Mouse (Mus musculus): Measurements from ENCODE around the gene Dnah7a. TPM values are rescaled to one million over a fixed set of nuclear protein-coding genes. Genes with fewer than 3 reads are reported as not detected.
A peak's percentile ranks its signal among the peaks of the same experiment; 100 is the strongest.
"Not testable (repeated sequence)": the region's sequence is repeated elsewhere in the genome, so short reads cannot be mapped to it uniquely, and the experiment has no call there.

Gene Dnah7a
- total RNA-seq, 2 experiments from 2014 or later = 3.9 to 4.8 TPM

DNA sequence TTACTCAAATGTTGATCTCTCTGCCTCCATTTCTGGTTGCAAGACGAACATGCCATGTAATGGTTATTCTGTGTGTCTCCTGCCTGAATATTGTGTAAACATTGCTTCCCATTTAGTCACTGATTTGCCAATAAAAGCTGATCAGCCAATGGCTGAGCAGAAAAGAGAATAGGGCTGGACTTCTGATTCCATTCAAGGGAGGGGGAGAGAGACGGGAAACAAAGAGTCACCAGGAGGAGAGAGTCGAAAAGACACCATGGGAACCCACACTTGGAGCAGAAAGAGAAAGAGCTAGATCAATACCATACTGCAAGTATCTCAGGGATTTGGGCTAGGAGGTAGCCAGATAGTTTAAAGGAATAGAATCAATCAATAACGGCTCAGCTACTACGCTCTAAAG lies 3.0 kb upstream of the Dnah7a start:
- not testable (repeated sequence) for DNase-seq (ENCODE audit: low spot score in 2 of 2)

- DNase-seq (ENCODE audit: low spot score in 2 of 2) = no peak
Observed at GRCm38 (mm10) chr1:53704164-53704563, 2.4 kb downstream of the Dnah7a start.

- DNase-seq (ENCODE audit: low spot score in 2 of 2) = not testable (repeated sequence)
Observed at GRCm38 (mm10) chr1:53664268-53664667, 42.3 kb downstream of the Dnah7a start.

- no peak for DNase-seq (ENCODE audit: low spot score in 2 of 2)
Observed at GRCm38 (mm10) chr1:53639865-53640794, 66.5 kb downstream of the Dnah7a start.

DNA sequence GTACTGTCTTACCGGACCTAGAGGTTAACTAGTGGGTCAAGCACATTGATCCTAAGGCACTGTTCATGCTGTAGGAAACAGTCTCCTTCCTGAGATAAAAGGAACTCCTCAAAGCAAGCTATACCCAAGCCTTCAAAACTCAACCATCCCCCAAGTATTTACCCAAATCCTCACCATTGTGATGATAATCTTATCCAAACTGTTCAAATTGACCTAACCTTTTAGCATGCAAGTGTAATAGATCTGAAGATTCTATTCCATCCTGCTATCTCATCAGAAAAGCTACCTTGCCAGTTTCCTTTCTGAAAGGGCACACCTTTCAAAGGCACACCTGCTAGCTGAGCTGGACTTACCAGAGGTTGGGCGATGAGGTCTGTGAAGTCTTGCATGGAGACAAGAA lies 70.9 kb downstream of the Dnah7a start:
- not testable (repeated sequence) for DNase-seq (ENCODE audit: low spot score in 2 of 2)

- DNase-seq (ENCODE audit: low spot score in 2 of 2) = not testable (repeated sequence)
Observed at GRCm38 (mm10) chr1:53632040-53632439, 74.5 kb downstream of the Dnah7a start.

DNA sequence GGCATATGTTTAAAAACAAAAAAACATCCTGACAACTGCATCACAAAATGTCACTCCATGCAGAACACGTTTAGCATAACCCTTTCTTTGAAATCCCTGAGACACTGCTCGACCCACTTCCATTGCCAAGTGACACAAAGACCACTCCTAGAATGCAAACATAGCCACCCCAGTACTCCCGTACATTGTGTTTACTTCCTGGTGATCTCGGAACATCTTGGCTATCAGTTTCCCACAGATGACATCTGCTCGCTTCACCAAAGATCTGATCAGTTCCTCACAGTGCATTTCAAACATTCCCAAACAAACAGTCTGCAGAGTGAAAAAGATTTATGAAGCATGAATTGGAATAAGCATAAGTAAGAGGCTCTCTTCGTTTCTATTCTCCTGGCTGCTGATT lies 76.6 kb downstream of the Dnah7a start:
- no peak for DNase-seq (ENCODE audit: low spot score in 2 of 2)

- no peak for DNase-seq (ENCODE audit: low spot score in 2 of 2)
Observed at GRCm38 (mm10) chr1:53613486-53613885, 93.1 kb downstream of the Dnah7a start.

- DNase-seq (ENCODE audit: low spot score in 2 of 2) = not testable (repeated sequence)
Observed at GRCm38 (mm10) chr1:53581326-53581725, 125.3 kb downstream of the Dnah7a start.

GRCm38 (mm10) chr1:53557918-53558317 lies 148.7 kb downstream of the Dnah7a start:
- DNase-seq (ENCODE audit: low spot score in 2 of 2) = not testable (repeated sequence)

GRCm38 (mm10) chr1:53547018-53547417 lies 159.6 kb downstream of the Dnah7a start:
- peak in 1 of 2 experiments; percentile 0 for DNase-seq (ENCODE audit: low spot score in 2 of 2)

DNA sequence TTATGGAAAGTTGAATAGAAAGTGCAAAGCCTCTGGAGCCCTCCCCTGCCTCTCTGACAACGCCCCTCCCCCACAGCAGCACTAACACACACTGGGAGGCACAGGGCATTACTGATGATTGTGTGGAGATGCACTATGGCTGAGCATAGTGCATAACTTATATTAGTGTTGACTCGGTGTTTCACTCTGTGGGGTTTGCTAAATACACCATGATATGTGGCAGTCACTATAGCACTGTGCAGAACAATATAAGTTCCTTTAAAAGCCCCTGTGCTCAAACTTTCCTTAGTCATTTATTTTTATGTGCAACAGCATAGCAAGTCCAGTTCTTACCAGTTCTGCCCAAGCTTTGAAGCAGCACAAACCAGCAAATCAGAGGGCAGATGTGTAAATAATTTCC lies 168.2 kb downstream of the Dnah7a start:
- not testable (repeated sequence) for DNase-seq (ENCODE audit: low spot score in 2 of 2)

GRCm38 (mm10) chr1:53534826-53535225 lies 171.8 kb downstream of the Dnah7a start:
- DNase-seq (ENCODE audit: low spot score in 2 of 2) = not testable (repeated sequence)

DNA sequence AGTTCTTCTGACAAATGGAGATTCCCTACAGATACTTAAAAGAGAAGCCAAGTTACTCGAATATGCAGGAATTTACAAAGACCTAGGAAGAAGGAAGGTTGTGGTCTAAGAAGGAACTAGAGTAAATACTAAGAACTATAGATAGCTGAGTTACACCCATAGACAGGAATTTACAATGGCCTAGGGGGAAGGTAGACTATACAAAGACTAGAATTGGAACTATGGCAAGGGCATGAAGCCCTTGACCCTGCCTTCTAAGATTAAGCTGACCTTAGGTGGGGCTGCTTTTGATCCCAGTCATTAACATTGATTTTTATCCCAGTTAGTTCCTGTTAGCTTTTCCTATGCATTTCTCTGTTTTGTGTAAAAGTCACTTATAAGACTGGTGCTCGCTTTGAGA lies 180.6 kb downstream of the Dnah7a start:
- not testable (repeated sequence) for DNase-seq (ENCODE audit: low spot score in 2 of 2)

- no peak for DNase-seq (ENCODE audit: low spot score in 2 of 2)
Observed at GRCm38 (mm10) chr1:53473699-53474098, 232.9 kb downstream of the Dnah7a start.

DNA sequence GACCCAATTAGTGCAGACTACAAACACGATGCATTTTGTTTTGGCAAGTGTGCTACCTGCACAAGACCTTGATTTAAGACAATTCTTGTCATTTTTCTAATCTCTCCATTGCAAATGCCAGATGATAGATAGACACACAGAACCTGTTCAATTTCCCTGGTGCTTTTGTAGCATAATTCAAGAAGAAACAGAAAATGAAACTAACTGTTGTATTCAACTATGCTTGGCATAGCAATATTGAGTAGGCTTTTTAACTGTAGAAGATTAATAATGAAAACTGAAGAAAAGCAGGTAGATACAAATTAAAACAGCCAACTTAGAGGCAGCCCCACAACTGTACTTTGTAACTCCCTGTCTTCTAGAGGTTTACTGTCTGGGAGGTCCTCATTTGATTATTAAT lies 234.5 kb downstream of the Dnah7a start:
- not testable (repeated sequence) for DNase-seq (ENCODE audit: low spot score in 2 of 2)

DNA sequence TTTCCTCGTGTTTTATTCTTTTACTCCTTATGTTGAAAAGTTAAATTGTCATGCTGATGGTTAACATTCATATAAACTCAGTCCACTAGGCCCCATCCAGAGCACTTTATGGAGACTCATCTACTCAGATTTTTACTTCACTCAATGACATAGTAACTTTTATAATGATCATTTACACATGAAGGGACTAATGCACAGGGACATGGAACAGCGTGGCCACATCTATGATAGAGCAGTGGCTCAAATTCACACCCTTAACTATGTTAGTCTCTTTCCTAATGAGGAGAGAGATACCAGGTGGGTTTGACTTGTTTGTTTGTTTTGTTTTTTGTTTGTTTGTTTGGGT lies 239.3 kb downstream of the Dnah7a start:
- no peak for DNase-seq (ENCODE audit: low spot score in 2 of 2)

GRCm38 (mm10) chr1:53466524-53467324 lies 239.9 kb downstream of the Dnah7a start:
- not testable (repeated sequence) for DNase-seq (ENCODE audit: low spot score in 2 of 2)

DNA sequence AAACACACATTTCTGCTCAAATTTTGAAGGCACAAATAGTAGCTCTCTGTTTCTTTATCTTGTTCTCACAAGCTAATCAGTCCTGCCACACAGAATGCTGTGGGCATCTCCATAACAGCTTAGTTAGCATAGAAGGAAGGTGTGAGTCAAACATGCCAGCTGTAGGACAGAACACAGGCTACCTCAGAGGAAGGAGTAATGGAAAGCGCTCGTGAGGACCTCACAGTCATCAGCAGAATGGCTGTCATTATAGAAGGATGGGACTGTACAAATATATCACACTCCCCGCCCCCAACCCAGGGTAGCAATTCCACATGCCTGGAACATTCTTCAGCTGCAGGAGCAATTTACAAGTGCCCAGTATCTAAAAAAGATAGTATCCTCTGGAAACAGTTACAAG lies 267.4 kb downstream of the Dnah7a start:
- DNase-seq (ENCODE audit: low spot score in 2 of 2) = not testable (repeated sequence)

DNA sequence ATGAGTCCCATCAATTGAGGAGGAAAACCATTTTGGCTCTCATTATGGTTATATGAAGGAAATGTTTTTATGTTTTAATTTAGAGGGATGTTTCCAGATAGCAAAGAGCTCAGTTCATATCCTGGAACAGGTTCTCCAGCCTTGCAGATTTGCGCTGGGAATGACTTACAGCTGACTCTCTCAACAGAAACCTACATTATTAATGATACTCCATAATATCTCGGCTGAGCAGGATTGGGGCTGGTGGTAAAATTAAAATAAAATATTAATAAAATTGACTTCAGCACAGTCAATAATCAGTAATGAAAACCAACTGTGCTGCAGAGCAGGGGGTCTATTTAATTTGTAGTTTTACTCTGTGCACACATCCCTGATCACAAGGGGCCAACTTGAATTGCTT lies 274.2 kb downstream of the Dnah7a start:
- DNase-seq (ENCODE audit: low spot score in 2 of 2) = not testable (repeated sequence)

- DNase-seq (ENCODE audit: low spot score in 2 of 2) = no peak
Observed at GRCm38 (mm10) chr1:53405803-53406325, 300.7 kb downstream of the Dnah7a start.
